Mouse (Mus musculus) liver, postnatal 0 days (tissue): ENCODE measurements at regions not wholly inside any gene's neighbourhood (a gene's known extent, or its start where the extent isn't known, plus 50 kb on each side); places are given as distances from the start of the nearest gene placed in this dataset.

ENCODE experiments used
- ATAC-seq: fragments of 200-750 bp; cut with Nextera tagmentation; 2 replicates; pipeline ENCODE4 v1.8.0; 2017; ENCODE audit warnings: mild to moderate bottlenecking, moderate library complexity
- DNase-seq: peaks from one replicate; pipeline ENCODE4 v3.0.0-alpha.2; 2016
- H3K27ac ChIP-seq: fragments of 300-500 bp; sonication (generic); 2 replicates; pipeline ENCODE4 v1.5.1; 2014; ENCODE audit warnings: antibody characterized with exemption, moderate library complexity, mild to moderate bottlenecking, low read depth
- H3K27me3 ChIP-seq: fragments of 300-500 bp; sonication (generic); 2 replicates; pipeline ENCODE4 v1.6.1; 2014; ENCODE audit warnings: low read length, control low read depth, mixed read lengths; ENCODE audit not compliant: insufficient read depth
- H3K36me3 ChIP-seq: fragments of 300-500 bp; sonication (generic); replicated peaks from 2 replicates; pipeline ENCODE4 v1.6.1; 2014; ENCODE audit warnings: mild to moderate bottlenecking, control low read depth, low read length, moderate library complexity, mixed read lengths; ENCODE audit not compliant: insufficient read depth
- H3K4me1 ChIP-seq: fragments of 300-500 bp; sonication (generic); 2 replicates; pipeline ENCODE4 v1.6.1; 2014; ENCODE audit warnings: antibody characterized with exemption, mild to moderate bottlenecking, control low read depth; ENCODE audit not compliant: insufficient read depth
- H3K4me2 ChIP-seq: fragments of 300-500 bp; sonication (generic); 2 replicates; pipeline ENCODE4 v1.6.1; 2014; ENCODE audit warnings: low read depth, mild to moderate bottlenecking, low read length, moderate library complexity, mixed read lengths
- H3K4me3 ChIP-seq: fragments of 300-500 bp; sonication (generic); 2 replicates; pipeline ENCODE4 v1.5.1; 2014; ENCODE audit warnings: low read depth, low read length
- H3K9ac ChIP-seq: fragments of 300-500 bp; sonication (generic); replicated peaks from 2 replicates; pipeline ENCODE4 v1.6.1; 2014; ENCODE audit warnings: mild to moderate bottlenecking, moderate library complexity
- H3K9me3 ChIP-seq: fragments of 300-500 bp; sonication (generic); 2 replicates; pipeline ENCODE4 v1.6.1; 2016; ENCODE audit warnings: mild to moderate bottlenecking, control low read depth, low read length, mixed read lengths
- CTCF ChIP-seq: sonication (generic); IDR thresholded peaks from 2 replicates; pipeline ENCODE4 v1.5.1; 2016; ENCODE audit warnings: antibody characterized with exemption, low read depth
- EP300 ChIP-seq: IDR thresholded peaks from 2 replicates; pipeline ENCODE4 v1.6.1; 2016; ENCODE audit warnings: antibody characterized with exemption, low read depth, mild to moderate bottlenecking
- WGBS: fragments of 180-500 bp; shearing (Covaris S2); extraction: QIAGEN DNeasy Blood & Tissue Kit; methylation state at CpG from one replicate; pipeline ENCODE4 v1.1.7; 2014; ENCODE audit not compliant: insufficient replicate concordance; 5-methylcytosine and 5-hydroxymethylcytosine counted together

GRCm38 (mm10) chr4:142828969-142829368 is 383.8 kb downstream of the Prdm2 start:
- no peak for ATAC-seq
- H3K27me3 ChIP-seq, result no peaks in the 10 kb centered on the region
- TF ChIP-seq CTCF (no peak), EP300 (no peak)
- no peak for DNase-seq
- no peaks in the 10 kb centered on the region for H3K9me3 ChIP-seq
- H3K4me1 ChIP-seq, result no peaks in the 10 kb centered on the region
- H3K9ac ChIP-seq, result no peak overlapping the region
- H3K4me3 ChIP-seq, result no peak overlapping the region
- no peak overlapping the region for H3K4me2 ChIP-seq
- WGBS, result 43% methylated on average over 10 of the region's 10 CpGs
- H3K27ac ChIP-seq, result no peak overlapping the region
- H3K36me3 ChIP-seq, result no peaks in the 10 kb centered on the region

- Histone ChIP-seq H3K4me2 (no peak overlapping the region), H3K9ac (no peak overlapping the region), H3K27me3 (no peaks in the 10 kb centered on the region), H3K27ac (no peak overlapping the region), H3K36me3 (no peaks in the 10 kb centered on the region), H3K4me1 (no peaks in the 10 kb centered on the region), H3K4me3 (no peak overlapping the region), H3K9me3 (no peaks in the 10 kb centered on the region)
- no peak for ATAC-seq
- TF ChIP-seq CTCF (no peak), EP300 (no peak)
- DNase-seq, result no peak
- 65% methylated on average over 13 of the region's 13 CpGs for WGBS
These were observed 386.4 kb downstream of the Prdm2 start for GRCm38 (mm10) chr4:142826250-142826893.

- Histone ChIP-seq H3K27ac (no peak overlapping the region), H3K4me2 (no peak overlapping the region), H3K9ac (no peak overlapping the region), H3K4me3 (no peak overlapping the region), H3K27me3 (no peaks in the 10 kb centered on the region), H3K36me3 (no peaks in the 10 kb centered on the region), H3K4me1 (no peaks in the 10 kb centered on the region), H3K9me3 (no peaks in the 10 kb centered on the region)
- no peak for DNase-seq
- ATAC-seq, result no peak
- 66% methylated on average over 5 of the region's 5 CpGs for WGBS
- TF ChIP-seq CTCF (no peak), EP300 (no peak)
These were observed 387.0 kb downstream of the Prdm2 start for GRCm38 (mm10) chr4:142825786-142826185.

GRCm38 (mm10) chr4:142818440-142818839 is 394.4 kb downstream of the Prdm2 start:
- H3K27ac ChIP-seq, result no peak overlapping the region
- no peak for DNase-seq
- H3K4me2 ChIP-seq, result no peak overlapping the region
- TF ChIP-seq EP300, result no peak
- no peak for TF ChIP-seq CTCF
- WGBS, result 76% methylated on average over 6 of the region's 6 CpGs
- no peaks in the 10 kb centered on the region for H3K36me3 ChIP-seq
- no peaks in the 10 kb centered on the region for H3K4me1 ChIP-seq
- H3K9me3 ChIP-seq, result no peaks in the 10 kb centered on the region
- no peak overlapping the region for H3K9ac ChIP-seq
- ATAC-seq, result no peak
- no peaks in the 10 kb centered on the region for H3K27me3 ChIP-seq
- H3K4me3 ChIP-seq, result no peak overlapping the region

DNA sequence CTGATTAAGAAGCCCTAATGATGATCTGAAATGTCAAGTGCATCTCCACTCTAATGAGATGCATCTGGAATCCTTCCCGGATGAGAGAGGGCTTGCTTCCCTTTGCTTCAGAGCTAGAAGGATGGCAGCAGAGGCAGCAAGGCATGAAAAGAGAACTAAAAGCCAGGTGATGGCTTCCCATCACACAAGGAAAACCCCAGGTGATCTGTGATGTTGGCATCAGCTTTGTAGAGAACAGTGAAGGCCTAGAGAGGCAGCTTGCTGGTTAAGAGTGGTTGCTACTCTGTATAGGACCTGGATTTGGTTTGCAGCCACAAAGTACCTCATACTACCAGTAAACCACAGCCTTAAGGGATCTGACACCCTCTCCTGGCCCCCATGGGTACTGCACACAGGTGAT is 395.8 kb downstream of the Prdm2 start:
- DNase-seq, result no peak
- ATAC-seq, result no peak
- Histone ChIP-seq H3K4me1 (no peaks in the 10 kb centered on the region), H3K27ac (no peak overlapping the region), H3K27me3 (no peaks in the 10 kb centered on the region), H3K4me2 (no peak overlapping the region), H3K9me3 (no peaks in the 10 kb centered on the region), H3K4me3 (no peak overlapping the region), H3K36me3 (no peaks in the 10 kb centered on the region), H3K9ac (no peak overlapping the region)
- TF ChIP-seq EP300 (no peak), CTCF (no peak)
- WGBS, result 73% methylated on average over 1 of the region's 1 CpGs

DNA sequence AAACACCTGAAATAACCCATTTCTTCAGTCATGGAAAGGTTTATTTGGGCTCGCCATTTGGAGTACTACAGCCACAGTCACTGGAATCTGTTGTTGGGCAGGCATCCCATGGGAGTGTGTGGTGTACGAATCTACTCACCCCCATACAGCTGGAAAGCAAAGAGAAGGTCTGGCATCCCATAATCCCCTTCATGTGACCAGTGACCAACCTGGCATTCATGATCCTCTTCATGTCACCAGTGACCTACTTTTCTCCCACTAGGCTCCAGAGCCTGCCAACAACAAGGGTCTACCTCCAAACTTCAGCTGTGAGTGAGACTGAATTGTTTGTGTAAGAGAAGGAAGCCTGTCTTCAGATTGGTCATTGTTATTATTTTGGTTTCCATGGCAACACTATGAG is 409.0 kb downstream of the Prdm2 start:
- no peak for TF ChIP-seq CTCF
- no peak for TF ChIP-seq EP300
- H3K27ac ChIP-seq, result no peak overlapping the region
- H3K4me1 ChIP-seq, result no peaks in the 10 kb centered on the region
- no peak overlapping the region for H3K9ac ChIP-seq
- no peaks in the 10 kb centered on the region for H3K36me3 ChIP-seq
- H3K4me3 ChIP-seq, result no peak overlapping the region
- no peak overlapping the region for H3K4me2 ChIP-seq
- no peaks in the 10 kb centered on the region for H3K9me3 ChIP-seq
- no peaks in the 10 kb centered on the region for H3K27me3 ChIP-seq
- DNase-seq (no peak), ATAC-seq (no peak)
- 69% methylated on average over 2 of the region's 2 CpGs for WGBS

- no peak overlapping the region for H3K27ac ChIP-seq
- ATAC-seq (no peak), DNase-seq (no peak)
- H3K4me2 ChIP-seq, result no peak overlapping the region
- no peaks in the 10 kb centered on the region for H3K27me3 ChIP-seq
- no peak for TF ChIP-seq EP300
- TF ChIP-seq CTCF, result no peak
- no peaks in the 10 kb centered on the region for H3K4me1 ChIP-seq
- no peak overlapping the region for H3K9ac ChIP-seq
- no peak overlapping the region for H3K4me3 ChIP-seq
- no peaks in the 10 kb centered on the region for H3K9me3 ChIP-seq
- H3K36me3 ChIP-seq, result no peaks in the 10 kb centered on the region
- WGBS, result 66% methylated on average over 5 of the region's 5 CpGs
These were observed 413.5 kb downstream of the Prdm2 start for GRCm38 (mm10) chr4:142799291-142799690.
